Mouse (Mus musculus) adrenal gland, postnatal 25 days (tissue): ENCODE data around the gene Ifitm10. TPM values are rescaled to one million over a fixed set of nuclear protein-coding genes. Genes with fewer than 3 reads are reported as not detected.

Source experiments
- DNase-seq: peaks from one replicate; pipeline ENCODE4 v3.0.0; 2021; ENCODE audit warnings: mixed read lengths
- total RNA-seq: library from RNA; stranded (reverse); gene quantifications from 2 replicates; pipeline ENCODE4 v1.2.3, GENCODE M21; 2021

The Ifitm10 gene
- total RNA-seq, 1 experiment from 2014 or later = 4.1 TPM

DNA sequence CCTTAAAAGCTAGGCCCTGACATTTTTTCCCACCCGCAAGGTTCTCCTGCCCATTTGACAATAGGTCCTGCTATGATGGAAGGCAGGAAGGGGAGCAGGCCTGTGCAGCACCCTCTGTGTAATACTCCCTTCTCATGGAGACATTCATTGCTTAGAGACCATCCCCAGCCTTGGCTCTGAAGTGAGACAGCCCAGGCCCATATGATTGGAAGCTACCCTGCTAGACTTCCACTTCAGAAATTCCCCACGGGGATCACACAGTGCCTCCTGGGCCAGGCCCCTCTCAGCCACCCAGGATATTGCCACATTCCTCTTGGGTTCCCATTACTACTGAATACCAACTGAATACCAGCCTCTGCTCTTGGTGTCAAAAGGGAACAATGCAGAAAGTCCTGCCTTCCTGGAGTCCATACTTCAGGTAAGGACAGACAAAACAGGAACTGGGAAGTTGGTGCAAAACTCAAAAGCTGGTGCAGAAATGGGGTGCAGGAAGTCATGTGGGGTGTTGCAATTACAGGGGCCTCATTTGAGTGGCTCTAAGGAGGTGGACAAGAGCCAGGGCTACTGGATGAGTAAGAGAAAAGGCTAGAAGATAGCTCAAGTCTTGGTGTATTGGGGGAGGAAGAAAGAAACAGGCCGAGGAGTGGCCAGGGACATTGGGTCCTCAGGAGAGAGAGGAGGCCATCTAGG is 16.6 kb upstream of the Ifitm10 start:
- DNase-seq = no peak

DNA sequence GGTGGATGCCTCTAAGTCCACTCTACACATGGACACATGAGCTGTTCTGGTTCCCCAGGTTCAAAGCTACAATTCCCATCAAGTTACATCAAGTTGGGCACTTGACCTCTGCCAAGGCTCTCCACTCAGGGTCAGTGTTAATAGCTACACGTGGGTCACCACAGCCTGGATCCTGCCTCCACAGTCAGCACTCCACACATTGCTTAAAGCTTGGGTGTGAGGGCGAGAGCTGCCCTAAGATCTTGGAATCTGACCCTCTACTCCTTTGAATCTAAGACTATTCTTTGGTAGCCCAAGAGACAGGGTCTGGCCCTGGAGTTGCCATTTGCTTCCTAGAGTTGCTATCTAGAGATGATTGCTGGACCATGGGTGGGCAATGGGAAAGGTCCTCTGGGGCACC is 15.2 kb upstream of the Ifitm10 start:
- no peak for DNase-seq

DNA sequence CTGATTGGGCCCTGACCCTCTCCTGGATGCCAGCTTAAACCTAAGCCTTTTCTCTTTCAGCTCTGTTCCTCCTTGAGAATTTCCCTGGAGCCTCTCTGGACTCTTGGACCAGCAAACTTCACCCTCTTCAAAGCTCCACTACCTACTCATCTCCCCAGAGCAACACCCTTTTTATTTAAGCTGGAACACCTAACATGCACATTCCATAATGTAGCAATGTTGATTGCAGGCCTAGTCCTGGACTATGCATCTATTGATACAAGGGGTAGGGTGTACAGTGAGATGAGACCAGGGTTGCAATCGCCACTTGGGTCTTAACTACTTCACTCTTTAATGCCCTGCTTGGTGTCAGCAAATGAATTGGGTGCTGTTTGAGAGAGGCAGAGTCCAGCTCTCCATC is 14.6 kb upstream of the Ifitm10 start:
- no peak for DNase-seq

DNA sequence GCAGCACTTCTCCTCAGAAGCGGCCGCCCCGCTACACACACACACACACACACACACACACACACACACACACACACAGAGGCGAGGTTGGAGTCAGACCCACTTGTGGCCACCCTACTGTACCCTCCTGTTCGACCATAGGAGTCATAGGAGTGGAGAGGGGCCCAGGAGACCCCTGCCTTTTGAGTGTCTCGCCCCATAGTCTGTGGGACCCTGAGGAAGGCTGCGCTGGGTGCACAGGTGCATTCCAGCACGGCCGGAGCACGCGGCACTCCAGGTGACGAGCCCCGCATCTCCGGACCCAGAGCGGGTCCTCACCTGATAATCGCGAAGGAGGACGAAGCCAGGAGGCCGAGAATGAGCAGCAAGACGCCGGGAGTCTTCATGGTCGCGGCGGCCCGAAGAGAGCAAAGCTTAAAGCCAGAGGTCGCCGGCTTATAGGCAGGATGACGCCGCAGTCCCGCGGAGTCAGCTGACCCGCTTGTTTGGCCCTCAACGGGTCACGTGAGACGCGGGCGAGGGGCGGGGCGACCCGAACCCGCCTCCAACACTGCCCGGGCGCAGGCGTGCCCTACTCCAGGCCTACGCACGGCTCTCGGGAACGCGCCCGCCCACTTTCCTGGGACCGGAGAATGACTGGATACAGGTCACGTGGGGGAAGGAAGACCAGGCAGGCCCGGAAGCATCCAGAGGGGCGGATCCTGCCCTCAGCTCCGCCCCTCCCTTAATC is 14.0 kb upstream of the Ifitm10 start, which contains the start of gene Ctsd:
Gene Ctsd, minus strand, starts transcription at position 620 of the 730 bp plus-strand sequence.
- DNase-seq = peak; percentile 99

DNA sequence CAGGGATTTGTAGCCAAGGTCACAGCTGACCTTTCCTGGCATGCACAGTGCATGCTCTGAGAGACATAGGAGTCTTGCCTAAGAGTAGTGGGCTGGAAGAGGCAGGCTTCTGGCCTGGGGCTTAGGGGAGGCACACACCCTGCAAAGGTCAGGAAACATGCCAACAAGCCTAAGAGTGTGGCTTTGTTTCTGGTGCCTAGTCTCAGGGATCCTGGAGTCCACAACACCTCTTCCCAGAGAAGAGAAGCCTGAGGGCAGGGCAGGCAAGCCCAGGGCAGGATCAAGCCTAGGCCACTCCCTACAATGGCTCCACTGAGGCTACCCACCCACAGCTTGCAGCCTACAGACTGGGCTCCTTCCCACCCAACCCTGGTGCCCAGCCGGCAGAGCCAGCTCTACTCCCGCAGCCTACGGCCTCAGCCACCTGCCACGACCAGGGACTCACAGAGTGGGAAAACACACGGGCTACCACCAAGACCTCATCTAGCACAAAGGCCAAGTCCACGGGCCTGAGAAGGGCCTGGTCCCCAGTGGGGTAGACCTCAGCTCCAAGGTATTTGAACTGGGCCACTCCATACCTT is 13.2 kb upstream of the Ifitm10 start:
- peak; percentile 51 for DNase-seq

DNA sequence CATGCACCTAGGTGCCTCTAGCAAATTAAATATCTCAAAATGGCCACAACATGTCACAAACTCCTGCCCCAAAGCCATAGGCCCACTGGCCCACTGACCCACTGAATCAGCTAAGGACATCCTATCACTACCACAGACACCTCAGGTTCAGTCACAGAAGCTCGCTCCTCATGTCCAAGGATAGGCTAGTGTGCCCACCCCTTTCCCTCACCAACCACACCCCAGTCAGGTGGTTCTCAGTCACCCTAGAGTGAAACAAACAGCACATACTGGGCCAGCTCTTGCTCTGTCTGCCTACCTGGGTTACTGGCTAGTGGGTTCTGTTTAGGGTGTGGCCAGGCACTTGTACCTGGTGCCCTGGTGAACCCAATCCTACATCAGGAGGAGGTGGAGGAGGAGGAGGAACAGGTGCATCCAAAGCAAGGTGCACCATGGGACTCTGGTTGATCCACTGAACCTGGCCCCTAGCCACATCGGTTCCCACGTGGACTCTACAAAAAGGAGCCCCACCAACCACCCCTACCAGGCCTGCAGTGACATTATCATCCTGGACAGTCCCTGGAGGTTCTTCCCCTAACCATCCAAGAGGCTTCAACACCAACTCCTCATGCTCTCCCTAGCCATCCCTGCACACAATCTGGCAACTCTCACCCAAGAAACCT is 12.3 kb upstream of the Ifitm10 start:
- DNase-seq = no peak

DNA sequence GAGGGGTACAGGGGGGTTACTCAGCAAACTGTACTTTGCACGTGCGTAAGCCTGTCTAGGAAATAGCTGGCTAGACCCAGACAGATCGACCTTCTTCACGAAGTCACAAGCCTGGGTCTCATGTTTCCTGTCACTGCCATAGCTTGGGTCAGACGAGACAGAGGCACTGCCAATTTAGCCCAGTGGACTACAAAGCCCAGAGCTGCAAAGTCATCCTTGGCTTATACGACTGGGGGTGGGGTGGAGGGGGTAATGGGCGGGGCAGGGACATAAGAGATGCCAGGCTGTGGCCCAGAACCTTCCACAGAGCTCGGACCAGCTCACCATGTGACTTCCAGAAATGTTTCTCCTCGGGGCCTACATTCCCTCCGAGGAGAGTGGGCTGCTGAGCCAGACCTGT is 10.8 kb upstream of the Ifitm10 start:
- DNase-seq = no peak

DNA sequence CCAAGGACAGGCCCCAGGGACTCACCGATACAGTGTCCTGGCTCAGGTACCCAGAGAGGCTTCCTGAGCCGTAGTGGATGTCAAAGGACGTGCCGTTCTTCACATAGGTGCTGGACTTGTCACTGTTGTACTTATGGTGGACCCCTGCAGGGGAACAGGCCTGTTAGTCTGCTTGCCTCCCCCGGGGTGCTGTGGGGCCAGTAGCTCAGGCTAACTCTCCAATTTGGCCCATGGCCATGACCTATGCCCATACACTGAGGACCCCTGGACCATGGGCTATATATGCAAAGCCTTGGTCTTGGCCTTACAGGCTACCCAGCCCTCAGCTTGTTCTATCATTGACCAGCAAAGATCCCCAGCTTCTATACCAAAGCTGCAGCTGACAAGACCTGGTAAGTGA is 9.0 kb upstream of the Ifitm10 start, which contains the start of gene Gm49369:
Gene Gm49369, minus strand, starts transcription at position 101 of the 400 bp plus-strand sequence.
- no peak for DNase-seq

DNA sequence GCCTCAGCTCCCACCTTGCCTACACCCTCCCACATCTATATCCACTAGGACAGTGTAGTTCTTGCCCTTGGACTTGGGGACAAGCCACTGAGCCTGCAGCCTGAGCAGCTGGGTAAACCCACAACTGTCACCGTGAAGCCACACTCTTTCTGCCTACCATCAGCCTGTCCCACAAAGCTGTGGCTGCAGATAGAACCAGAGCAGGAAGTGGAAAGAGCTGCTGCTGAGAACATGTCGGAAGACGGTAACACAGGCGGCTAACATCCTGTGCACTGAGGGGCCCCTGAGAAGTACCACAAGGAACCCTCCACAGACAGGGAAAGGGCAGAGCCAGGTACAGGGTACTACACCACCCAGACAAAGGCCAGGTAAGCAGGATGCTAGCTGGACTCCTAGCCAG is 7.6 kb upstream of the Ifitm10 start:
- DNase-seq = no peak

DNA sequence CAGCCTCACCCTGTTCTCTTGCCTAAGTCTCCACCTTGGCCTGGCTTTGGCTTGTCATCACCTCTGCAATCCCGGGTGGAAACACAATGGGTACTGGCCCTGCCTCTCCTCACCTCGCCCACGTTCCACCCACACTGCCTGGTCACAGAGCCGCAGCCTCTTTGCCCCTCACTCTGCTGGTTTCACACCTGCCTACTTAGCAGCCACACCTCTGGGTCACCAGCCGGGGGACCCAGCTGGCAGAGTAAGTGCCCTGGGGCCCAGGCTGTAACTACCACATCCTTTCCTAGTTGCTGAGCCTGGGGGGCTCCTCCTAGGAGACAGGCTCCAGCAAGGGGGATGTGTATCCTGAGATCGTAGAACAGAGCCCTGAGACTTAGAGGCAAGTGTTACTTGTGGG is 5.6 kb upstream of the Ifitm10 start:
- DNase-seq = no peak

DNA sequence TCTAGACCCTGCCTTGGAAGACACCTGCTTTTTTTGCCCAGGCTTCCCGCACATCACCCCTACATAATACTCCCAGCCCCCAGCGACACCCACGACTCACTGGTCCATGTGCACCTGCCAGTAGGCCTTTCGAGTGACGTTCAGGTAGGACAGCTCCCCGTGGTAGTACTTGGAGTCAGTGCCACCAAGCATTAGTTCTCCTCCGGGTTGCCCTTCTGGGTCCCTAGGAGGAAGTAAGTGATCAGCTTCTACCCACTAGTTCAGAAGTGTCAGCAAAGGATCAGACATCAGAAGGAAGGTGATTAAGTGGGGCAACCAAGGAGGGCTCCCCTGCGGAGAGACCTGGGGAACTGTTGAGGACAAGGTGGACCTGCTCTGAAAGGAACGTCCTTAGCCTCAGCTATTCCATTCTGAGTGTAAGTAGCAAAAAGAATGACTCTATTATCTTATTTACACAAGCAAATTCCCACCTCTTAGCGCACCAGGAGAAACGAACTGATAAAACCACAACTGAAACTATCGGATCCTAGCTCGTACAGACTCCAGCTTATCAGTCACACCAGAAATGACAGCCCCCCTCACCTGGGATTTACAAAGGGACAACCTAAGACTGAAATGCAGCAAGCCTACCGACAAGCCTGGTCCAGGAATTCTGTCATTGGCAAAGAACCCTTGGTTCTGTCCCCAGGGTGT is 3.8 kb upstream of the Ifitm10 start:
- no peak for DNase-seq

DNA sequence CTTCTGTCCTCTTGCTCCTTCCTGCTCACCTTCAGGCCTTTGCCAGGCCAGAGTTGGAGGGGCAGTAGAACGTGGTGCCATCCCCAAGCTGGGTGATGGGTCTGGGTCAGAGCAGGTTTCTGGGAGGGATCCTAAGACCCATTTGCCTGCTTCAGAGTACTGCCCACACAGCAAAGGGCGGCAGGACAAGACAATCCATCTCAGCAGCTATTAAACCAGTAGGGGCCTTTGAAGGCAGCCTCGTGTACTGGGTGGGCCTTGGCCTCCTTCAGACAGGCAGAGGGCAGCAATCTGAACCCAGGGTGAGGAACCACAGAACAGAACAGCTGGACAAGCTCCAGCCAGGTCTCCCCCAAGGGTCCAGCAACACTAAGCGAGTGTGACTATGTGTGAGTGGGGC is 2.5 kb upstream of the Ifitm10 start:
- no peak for DNase-seq

DNA sequence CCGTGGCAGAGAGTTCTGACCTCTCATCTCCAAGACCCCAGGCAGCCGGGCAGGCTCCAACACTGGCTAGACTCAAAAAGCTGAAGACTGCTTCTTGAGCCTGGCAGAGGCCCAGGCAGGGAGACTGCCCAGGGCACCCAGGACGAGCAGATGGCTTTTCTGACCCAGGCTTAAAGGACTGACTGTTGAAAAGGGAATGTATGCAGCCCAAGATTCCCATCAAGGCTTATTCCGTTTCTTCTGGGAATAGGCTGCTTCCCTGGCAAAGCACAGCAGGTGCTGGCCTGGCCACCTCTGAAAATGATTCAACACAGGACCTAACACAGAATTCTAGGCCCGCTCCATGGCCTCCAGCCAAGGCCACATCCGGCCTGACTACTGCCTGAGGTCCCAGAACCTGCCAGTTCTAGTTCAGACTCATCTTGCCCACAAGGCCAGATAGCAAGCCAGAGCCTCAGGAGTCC is 1.7 kb upstream of the Ifitm10 start:
- DNase-seq = peak; percentile 87

DNA sequence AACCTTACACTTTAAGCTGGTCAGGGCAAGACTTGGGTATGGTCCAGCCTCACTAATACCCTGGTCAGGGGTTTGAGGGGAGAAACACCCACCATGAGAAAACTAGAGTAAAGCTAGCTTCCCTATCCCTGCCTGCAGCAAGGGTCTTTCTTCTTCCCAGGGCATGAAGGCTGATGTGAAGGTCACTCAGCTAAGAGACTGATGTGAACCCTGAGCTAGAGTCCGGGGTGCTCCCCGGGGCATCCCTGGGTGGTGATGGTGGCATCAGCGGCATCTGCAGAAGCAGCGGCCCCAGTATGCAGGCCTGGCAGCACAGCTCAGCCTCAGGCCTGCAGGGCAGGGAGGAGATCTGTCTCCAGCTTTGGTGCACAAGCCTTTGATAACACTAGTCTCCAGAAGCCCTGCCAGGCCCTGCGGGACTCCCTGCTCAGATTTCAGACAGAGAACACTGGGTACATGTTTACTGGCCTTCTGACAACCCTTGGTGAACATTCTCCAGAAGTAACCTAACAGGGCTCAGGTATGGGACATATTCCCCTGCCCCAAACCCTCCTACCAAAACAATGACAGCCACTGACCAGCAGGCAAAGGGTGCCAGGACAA is 961 bp upstream of the Ifitm10 start:
- no peak for DNase-seq

DNA sequence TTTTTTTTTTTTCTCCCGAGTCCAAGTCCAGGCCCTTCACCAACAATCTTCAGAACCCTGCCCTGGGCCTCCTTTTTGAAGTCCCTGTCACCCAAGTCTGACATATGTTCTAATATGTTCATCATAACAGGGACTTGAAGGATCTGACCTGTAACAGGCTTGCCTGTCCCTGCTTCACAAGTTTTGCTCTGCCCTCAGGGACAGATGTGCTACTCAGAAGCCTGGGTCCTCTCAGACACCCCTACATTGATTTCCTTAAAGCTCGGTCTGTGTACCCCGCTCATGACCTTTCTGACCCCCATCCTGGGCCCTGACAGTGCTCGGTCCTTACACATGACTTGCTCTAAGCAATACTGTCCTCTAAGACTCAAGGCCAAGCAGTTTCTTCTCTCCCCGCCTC is 514 bp downstream of the Ifitm10 start:
- no peak for DNase-seq

DNA sequence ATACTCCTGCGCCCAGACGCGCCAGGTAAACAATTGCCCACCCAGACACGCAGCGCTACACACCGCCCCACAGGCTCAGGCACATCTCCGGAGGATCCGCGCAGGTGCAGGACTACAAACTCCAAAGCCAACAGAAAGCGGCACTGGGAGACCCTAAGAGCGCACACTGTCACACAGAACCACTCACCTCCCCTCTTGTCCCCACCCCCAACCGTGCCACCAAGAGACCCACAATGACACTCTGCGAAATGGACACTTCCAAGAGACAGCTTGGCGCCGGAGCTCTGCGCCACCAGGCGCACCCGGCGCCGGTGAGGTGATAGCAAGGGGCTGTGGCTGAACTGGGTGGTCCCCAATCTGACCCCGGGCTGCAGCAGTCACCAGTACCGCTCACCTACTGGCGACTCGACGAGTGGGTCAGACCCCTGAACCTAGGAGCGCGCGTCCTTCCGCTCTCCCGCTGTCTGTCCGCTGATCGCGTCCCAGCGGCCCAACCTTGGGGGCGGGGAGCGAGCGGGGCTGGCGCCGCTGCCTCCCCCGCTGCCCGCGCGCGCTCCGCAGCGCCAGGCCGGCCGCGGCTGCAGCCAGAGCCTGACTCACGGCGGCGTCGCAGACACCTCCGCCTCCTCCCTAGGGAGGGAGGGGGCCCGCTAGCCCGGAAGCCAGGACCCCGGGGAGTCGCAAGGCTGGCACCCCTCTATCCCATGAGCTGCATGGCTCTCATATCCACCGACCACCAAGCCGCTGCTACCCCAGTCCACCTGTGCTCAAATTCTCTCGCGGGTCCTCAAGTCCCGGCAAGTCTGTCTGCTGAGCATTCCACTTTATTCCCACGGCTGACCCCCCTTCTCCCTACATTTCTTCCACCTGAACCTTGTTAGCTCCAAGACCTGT is 1.5 kb downstream of the Ifitm10 start:
- DNase-seq = peak; percentile 60

DNA sequence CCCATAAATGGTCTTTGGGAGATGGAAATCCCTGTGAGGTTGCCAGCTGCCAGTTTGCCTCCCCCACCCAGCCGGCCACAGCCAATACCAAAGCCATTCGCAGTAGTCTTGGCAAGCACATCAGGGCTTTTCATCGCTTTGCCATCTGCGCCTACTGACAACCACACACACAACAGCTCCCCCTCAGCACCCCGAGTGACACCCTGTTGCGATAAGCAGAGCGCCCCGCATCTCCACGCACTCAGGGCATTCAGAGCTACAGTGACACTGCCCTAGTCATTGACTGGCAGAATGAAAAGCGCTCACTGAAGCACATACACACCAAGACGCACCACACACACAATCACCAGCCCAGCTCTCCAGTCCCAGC is 2.2 kb downstream of the Ifitm10 start:
- no peak for DNase-seq

DNA sequence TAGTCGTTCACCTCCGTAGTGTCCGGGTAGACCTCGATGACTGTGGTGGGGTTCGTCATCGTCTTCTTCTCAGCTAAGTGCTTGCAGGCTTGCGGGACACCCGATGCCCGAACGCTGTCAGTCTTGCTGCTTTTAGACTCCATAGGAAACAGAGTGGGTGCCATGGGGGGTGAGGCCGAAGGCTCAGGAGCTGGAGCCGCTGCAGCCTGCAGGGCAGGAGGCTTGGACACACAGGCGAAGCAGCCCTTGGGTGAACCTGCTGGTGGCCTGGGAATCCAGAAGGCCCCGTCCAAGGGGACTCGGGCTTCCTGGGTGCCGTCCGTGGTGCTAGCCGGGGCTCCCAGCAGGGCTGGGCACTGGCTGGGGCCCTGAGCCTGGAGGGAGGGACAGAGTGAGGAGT is 2.6 kb downstream of the Ifitm10 start:
- DNase-seq = no peak

DNA sequence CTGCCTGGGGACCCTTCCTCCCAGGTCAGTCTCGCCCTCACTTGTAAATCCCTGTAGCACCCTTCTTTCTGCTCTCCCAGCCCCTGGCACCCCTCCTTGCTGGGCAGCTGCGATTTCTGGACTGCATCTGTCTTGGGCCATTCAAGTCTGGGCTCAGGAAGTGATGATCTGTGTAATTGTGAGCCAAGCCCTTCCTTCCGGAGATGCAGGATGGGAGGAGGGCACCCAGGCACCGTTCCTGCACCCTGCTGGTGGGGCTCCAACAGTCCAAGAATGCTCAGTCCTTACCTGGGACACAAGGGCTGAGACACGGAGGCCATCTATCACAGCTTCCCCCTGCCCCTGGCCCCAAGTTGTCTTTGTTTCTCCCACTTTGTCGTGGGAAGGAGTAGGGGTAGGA is 3.7 kb downstream of the Ifitm10 start:
- no peak for DNase-seq

DNA sequence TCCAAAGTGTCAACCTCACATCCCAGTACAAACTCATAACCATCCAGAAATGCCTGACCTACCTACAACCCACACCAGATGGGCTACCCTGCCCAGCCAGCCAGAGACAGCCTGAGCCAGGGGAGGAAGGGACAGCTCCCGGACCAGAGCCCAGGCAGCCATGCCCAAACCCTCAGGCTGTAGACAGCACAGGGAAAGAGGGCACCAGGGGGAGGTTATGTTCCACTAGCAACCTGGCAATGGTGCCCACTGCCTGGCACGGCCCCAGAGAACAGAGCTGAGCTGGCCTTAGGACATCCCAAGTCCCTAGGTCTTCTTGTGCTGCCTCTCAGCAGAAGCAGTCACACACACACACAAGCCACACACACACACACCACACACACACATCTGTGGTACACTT is 4.7 kb downstream of the Ifitm10 start:
- no peak for DNase-seq

DNA sequence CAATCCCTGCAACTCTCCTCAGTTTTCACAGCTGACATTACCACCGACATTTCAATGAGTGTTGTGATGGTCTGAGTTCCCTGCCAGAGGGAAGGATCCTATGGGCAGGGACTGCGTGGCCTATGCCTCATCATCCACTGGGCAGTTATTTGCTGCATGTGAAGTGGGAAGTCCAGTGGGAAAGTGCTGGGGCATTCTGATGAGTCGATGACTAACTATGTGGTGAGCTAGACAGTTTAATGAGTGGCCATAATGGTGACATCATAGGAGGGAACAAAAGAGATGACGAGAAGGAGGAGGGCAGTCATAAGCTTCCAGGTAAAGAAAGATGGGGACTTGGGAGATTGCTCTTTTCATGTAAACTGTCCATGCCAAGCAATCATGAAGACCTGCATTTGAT is 10.4 kb downstream of the Ifitm10 start:
- no peak for DNase-seq
